Mouse (Mus musculus) thymus, adult 2 months (tissue): ENCODE measurements around the gene Slc27a1.

ENCODE experiments used
- CTCF ChIP-seq: fragments of 200-500 bp; IDR thresholded peaks from 2 replicates; pipeline ENCODE4 v1.5.1; 2012; ENCODE audit warnings: mild to moderate bottlenecking, control low read depth, low read length, moderate library complexity, borderline replicate concordance; ENCODE audit not compliant: control insufficient read depth, poor library complexity, insufficient read depth; ENCODE audit errors: extremely low read depth
- POLR2A ChIP-seq: fragments of 200-500 bp; IDR thresholded peaks from 2 replicates; pipeline ENCODE4 v1.6.1; 2012; ENCODE audit warnings: mild to moderate bottlenecking, low read length, control low read depth, moderate library complexity; ENCODE audit not compliant: control insufficient read depth, poor library complexity, insufficient read depth; ENCODE audit errors: extremely low read depth

DNA sequence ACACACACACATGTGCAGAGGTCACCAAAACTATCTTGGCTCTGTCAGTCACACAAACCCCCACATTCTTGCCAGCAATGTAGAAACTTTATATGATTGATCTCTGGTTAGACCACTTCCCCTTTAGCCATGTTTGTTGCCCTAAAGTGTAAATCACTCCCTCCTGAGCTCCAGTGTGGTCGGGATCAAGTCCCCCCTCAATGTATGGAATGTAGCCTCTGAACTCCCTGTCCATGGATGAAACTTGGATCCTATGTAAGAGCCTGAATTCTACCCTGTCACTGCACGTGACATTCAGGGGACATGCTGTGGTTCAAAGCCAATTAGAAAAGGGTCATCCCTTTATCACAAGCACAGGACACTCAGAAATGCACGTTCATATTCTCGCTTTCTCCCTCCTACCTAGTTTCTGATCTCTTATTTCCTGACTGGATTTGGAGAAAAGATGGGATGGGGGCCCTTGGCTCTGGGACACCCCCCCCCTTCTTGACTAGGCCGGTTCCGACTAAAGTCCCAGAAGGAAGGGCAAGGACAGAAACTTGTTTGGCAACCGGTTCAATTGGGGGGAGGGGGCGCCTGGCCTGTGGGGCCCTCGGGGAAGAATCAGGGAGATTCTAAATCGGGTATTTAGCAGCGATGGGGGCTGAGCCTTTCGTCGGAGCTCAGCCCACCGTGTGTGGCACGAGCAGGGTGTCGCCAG, 59.9 kb downstream of the Slc27a1 start:
- TF ChIP-seq POLR2A: no peak
- TF ChIP-seq CTCF: no peak
